Mouse (Mus musculus) embryonic fibroblast, embryonic 13.5 days (primary cell): ENCODE data around the gene Slc20a1. TPM values are rescaled to one million over a fixed set of nuclear protein-coding genes. Genes with fewer than 3 reads are reported as not detected.

Source experiments
- H3K27ac ChIP-seq: 2 replicates; pipeline ENCODE4 v1.5.1; 2012; ENCODE audit warnings: low read length, control low read depth, inconsistent platforms; ENCODE audit not compliant: insufficient read depth
- H3K4me1 ChIP-seq: 2 replicates; pipeline ENCODE4 v1.6.1; 2011; ENCODE audit warnings: low read length; ENCODE audit not compliant: control insufficient read depth, insufficient read depth
- H3K4me3 ChIP-seq: 2 replicates; pipeline ENCODE4 v1.5.1; 2011; ENCODE audit warnings: mild to moderate bottlenecking, control low read depth, low read length; ENCODE audit not compliant: insufficient read depth
- CTCF ChIP-seq: IDR thresholded peaks from 2 replicates; pipeline ENCODE4 v1.5.1; 2011; ENCODE audit warnings: mild to moderate bottlenecking, control low read depth, low read length, moderate library complexity, borderline replicate concordance; ENCODE audit not compliant: insufficient read depth
- POLR2A ChIP-seq: IDR thresholded peaks from 2 replicates; pipeline ENCODE4 v1.6.1; 2011; ENCODE audit warnings: low read depth, mild to moderate bottlenecking, control low read depth, low read length, moderate library complexity
- polyA plus RNA-seq: library from polyadenylated mRNA; stranded (reverse); fragments of >200 nt; gene quantifications from 2 replicates; pipeline ENCODE4 v1.2.4, GENCODE M21; 2011; ENCODE audit warnings: low read depth; ENCODE audit not compliant: missing spikeins, insufficient read length

Slc20a1 gene
- polyA plus RNA-seq, 1 experiment: 141 TPM

- H3K4me3 ChIP-seq: no peak overlapping the region
- no peak for TF ChIP-seq CTCF
- no peak overlapping the region for H3K27ac ChIP-seq
- H3K4me1 ChIP-seq: no peaks in the 10 kb centered on the region; the same call in 1 of the 2 replicates
Observed at GRCm38 (mm10) chr2:129246436-129246835, 47.9 kb downstream of the Slc20a1 start.

GRCm38 (mm10) chr2:129246924-129247323 is 48.4 kb downstream of the Slc20a1 start:
- no peak overlapping the region for H3K4me3 ChIP-seq
- no peaks in the 10 kb centered on the region for H3K4me1 ChIP-seq
- TF ChIP-seq POLR2A (no peak), CTCF (no peak)
- no peak overlapping the region for H3K27ac ChIP-seq

- Histone ChIP-seq H3K27ac (no peak overlapping the region), H3K4me3 (no peak overlapping the region), H3K4me1 (no peaks in the 10 kb centered on the region)
- TF ChIP-seq POLR2A (no peak), CTCF (no peak)
Observed at GRCm38 (mm10) chr2:129247707-129248121, 49.1 kb downstream of the Slc20a1 start.

GRCm38 (mm10) chr2:129249321-129249720 is 50.8 kb downstream of the Slc20a1 start:
- Histone ChIP-seq H3K4me1 (no peaks in the 10 kb centered on the region), H3K27ac (no peak overlapping the region), H3K4me3 (no peak overlapping the region)
- TF ChIP-seq CTCF (no peak), POLR2A (no peak)

- H3K27ac ChIP-seq: no peak overlapping the region
- H3K4me1 ChIP-seq: no peaks in the 10 kb centered on the region
- TF ChIP-seq CTCF (no peak), POLR2A (no peak)
Observed at GRCm38 (mm10) chr2:129252836-129253630, 54.5 kb downstream of the Slc20a1 start.

GRCm38 (mm10) chr2:129253631-129253970 is 55.0 kb downstream of the Slc20a1 start:
- no peak overlapping the region for H3K27ac ChIP-seq
- no peak overlapping the region for H3K4me3 ChIP-seq
- no peaks in the 10 kb centered on the region for H3K4me1 ChIP-seq
- no peak for TF ChIP-seq CTCF
- TF ChIP-seq POLR2A: no peak

More at GRCm38 (mm10) chr2:129252836-129253630, 54.5 kb downstream of the Slc20a1 start:
- no peak overlapping the region for H3K4me3 ChIP-seq

GRCm38 (mm10) chr2:129254076-129254475 is 55.5 kb downstream of the Slc20a1 start:
- no peak for TF ChIP-seq CTCF
- TF ChIP-seq POLR2A: no peak

GRCm38 (mm10) chr2:129256006-129256405 is 57.4 kb downstream of the Slc20a1 start:
- no peak overlapping the region for H3K27ac ChIP-seq
- H3K4me1 ChIP-seq: no peaks in the 10 kb centered on the region
- TF ChIP-seq CTCF: no peak
- no peak overlapping the region for H3K4me3 ChIP-seq

More at GRCm38 (mm10) chr2:129254076-129254475, 55.5 kb downstream of the Slc20a1 start:
- no peaks in the 10 kb centered on the region for H3K4me1 ChIP-seq
- no peak overlapping the region for H3K4me3 ChIP-seq
- no peak overlapping the region for H3K27ac ChIP-seq

GRCm38 (mm10) chr2:129258056-129258455 is 59.5 kb downstream of the Slc20a1 start:
- Histone ChIP-seq H3K4me1 (no peaks in the 10 kb centered on the region; the same call in 1 of the 2 replicates), H3K4me3 (no peak overlapping the region), H3K27ac (no peak overlapping the region)
- no peak for TF ChIP-seq CTCF
- no peak for TF ChIP-seq POLR2A

- H3K4me3 ChIP-seq: no peak overlapping the region
- TF ChIP-seq CTCF (no peak; the same call in 1 of the 2 replicates), POLR2A (no peak)
- no peak overlapping the region for H3K27ac ChIP-seq
- H3K4me1 ChIP-seq: no peaks in the 10 kb centered on the region; the same call in 1 of the 2 replicates
Observed at GRCm38 (mm10) chr2:129258475-129259211, 60.1 kb downstream of the Slc20a1 start.

- Histone ChIP-seq H3K4me3 (no peak overlapping the region), H3K27ac (no peak overlapping the region), H3K4me1 (no peaks in the 10 kb centered on the region; the same call in 1 of the 2 replicates)
- TF ChIP-seq POLR2A (no peak), CTCF (no peak)
Observed at GRCm38 (mm10) chr2:129260646-129261045, 62.1 kb downstream of the Slc20a1 start.

Other genes with a start within 250 kb of the Slc20a1 start
- gene Zc3h6, start 231.4 kb upstream of the Slc20a1 start, polyA plus RNA-seq: 4.9 and 6.2 TPM in 2 replicates
- 2.9 and 3.8 TPM in 2 replicates for gene Gm10762, start 231.0 kb upstream of the Slc20a1 start, polyA plus RNA-seq
- gene Vinac1, start 150.6 kb upstream of the Slc20a1 start, polyA plus RNA-seq: not detected in 2 replicates
- 13.0 and 16.5 TPM in 2 replicates for gene Ttl, start 132.8 kb upstream of the Slc20a1 start, polyA plus RNA-seq
- gene Polr1b, start 97.8 kb upstream of the Slc20a1 start, polyA plus RNA-seq: 15.0 and 16.0 TPM in 2 replicates
- gene Chchd5, start 69.1 kb upstream of the Slc20a1 start, polyA plus RNA-seq: 15.2 and 18.2 TPM in 2 replicates
- 27.5 and 46.8 TPM in 2 replicates for gene Ckap2l, start 98.4 kb downstream of the Slc20a1 start, polyA plus RNA-seq
- not detected in 2 replicates for gene Il1a, start 111.2 kb downstream of the Slc20a1 start, polyA plus RNA-seq
- not detected in 2 replicates for gene Il1b, start 172.4 kb downstream of the Slc20a1 start, polyA plus RNA-seq